Mouse (Mus musculus): ENCODE data around the gene Tex35. TPM values are rescaled to one million over a fixed set of nuclear protein-coding genes. Genes with fewer than 3 reads are reported as not detected.

The Tex35 gene
- polyA plus RNA-seq, 1 experiment from 2014 or later, result not detected

DNA sequence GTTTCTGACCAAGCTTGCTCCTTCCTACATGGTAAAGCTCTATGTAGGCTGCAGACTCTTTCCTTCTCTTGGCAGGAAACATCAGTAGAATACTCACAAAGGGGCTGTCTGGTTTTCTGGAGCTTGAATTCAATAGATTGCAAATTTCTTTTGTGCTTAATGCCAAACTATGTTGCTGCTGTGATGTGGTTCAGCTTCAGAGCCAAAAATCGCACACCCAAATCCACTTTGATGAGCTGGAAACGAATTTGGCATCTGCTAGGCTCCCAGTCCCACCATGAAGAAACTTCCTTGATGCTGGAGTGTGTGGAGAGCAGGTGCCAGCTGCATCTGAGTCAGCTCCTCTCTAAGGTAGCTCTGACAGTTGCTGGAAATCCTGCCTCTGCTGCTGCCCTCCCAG is 6.0 kb upstream of the Tex35 start:
- TF ChIP-seq EP300 (IDR thresholded peaks at IDR 0.05; ENCODE audit: low read depth), result no peak
- TF ChIP-seq CTCF (IDR thresholded peaks at IDR 0.05; ENCODE audit: low read depth), result no peak
- no peak overlapping the region for H3K4me3 ChIP-seq (ENCODE audit: low read depth, low read length)
- DNase-seq (no peak), ATAC-seq (no peak)
- H3K4me2 ChIP-seq (ENCODE audit: low read depth, low read length), result no peak overlapping the region
- H3K9ac ChIP-seq (replicated peaks), result no peak overlapping the region
- H3K9me3 ChIP-seq (ENCODE audit: low read length), result no peaks in the 10 kb centered on the region
- H3K4me1 ChIP-seq (ENCODE audit: insufficient read depth), result no peaks in the 10 kb centered on the region
- no peaks in the 10 kb centered on the region for H3K36me3 ChIP-seq (replicated peaks; ENCODE audit: insufficient read depth, low read length)
- no peak overlapping the region for H3K27ac ChIP-seq (ENCODE audit: low read depth)
- no peaks in the 10 kb centered on the region for H3K27me3 ChIP-seq (ENCODE audit: insufficient read depth, low read length)
- 60% methylated on average over 2 of the region's 2 CpGs for WGBS (ENCODE audit: insufficient replicate concordance)

DNA sequence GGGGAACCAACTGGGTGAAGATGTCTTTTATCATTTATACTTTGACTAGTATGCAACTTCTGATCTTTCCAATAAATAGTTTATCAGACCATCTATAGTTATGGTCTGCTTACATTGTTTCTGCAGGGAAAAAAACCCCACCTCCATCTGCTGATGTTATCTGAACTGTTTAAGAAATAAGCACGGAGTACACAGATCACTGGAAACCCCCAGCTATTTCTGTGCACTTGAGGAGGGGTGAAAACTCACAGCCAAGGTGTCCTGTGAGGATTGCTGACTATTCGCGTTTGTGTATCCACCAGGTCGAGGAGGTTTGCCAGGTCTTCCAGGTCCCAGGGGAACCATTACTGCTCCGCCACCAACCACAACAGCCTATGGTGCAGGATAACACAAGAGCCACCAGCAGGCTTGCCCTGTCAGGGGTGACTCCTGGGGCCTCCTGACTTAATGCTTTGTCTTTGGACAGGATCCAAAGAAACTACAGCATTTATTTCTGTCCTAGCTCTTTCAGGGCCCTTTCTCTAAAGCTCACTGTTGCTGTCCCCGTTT is 1.9 kb upstream of the Tex35 start:
- H3K4me1 ChIP-seq (ENCODE audit: insufficient read depth), result no peaks in the 10 kb centered on the region
- ATAC-seq (no peak), DNase-seq (no peak)
- H3K4me3 ChIP-seq (ENCODE audit: low read depth, low read length), result no peak overlapping the region
- H3K27ac ChIP-seq (ENCODE audit: low read depth), result no peak overlapping the region
- H3K4me2 ChIP-seq (ENCODE audit: low read depth, low read length), result no peak overlapping the region
- no peaks in the 10 kb centered on the region for H3K36me3 ChIP-seq (replicated peaks; ENCODE audit: insufficient read depth, low read length)
- H3K27me3 ChIP-seq (ENCODE audit: insufficient read depth, low read length), result no peaks in the 10 kb centered on the region
- TF ChIP-seq EP300 (IDR thresholded peaks at IDR 0.05; ENCODE audit: low read depth) (no peak), CTCF (IDR thresholded peaks at IDR 0.05; ENCODE audit: low read depth) (no peak)
- no peaks in the 10 kb centered on the region for H3K9me3 ChIP-seq (ENCODE audit: low read length)
- 74% methylated on average over 6 of the region's 6 CpGs for WGBS (ENCODE audit: insufficient replicate concordance)
- H3K9ac ChIP-seq (replicated peaks), result no peak overlapping the region

GRCm38 (mm10) chr1:157101122-157101865 is 7.2 kb downstream of the Tex35 start:
- TF ChIP-seq EP300 (IDR thresholded peaks at IDR 0.05; ENCODE audit: low read depth) (no peak), CTCF (IDR thresholded peaks at IDR 0.05; ENCODE audit: low read depth) (no peak)
- H3K36me3 ChIP-seq (replicated peaks; ENCODE audit: insufficient read depth, low read length), result no peaks in the 10 kb centered on the region
- H3K9me3 ChIP-seq (ENCODE audit: low read length), result no peaks in the 10 kb centered on the region
- H3K9ac ChIP-seq (replicated peaks), result no peak overlapping the region; the same call in 1 of the 2 replicates
- H3K4me1 ChIP-seq (ENCODE audit: insufficient read depth), result 0 out of 2 replicates have a peak, but pooled peaks cover 2% of the 10 kb centered on the region
- ATAC-seq, result peak; percentile 62
- H3K4me2 ChIP-seq (ENCODE audit: low read depth, low read length), result peak overlapping the region; percentile 63
- H3K27ac ChIP-seq (ENCODE audit: low read depth), result no peak overlapping the region
- 0 out of 2 replicates have a peak overlapping the region, but pooled peaks have one; percentile 8 for H3K4me3 ChIP-seq (ENCODE audit: low read depth, low read length)
- H3K27me3 ChIP-seq (ENCODE audit: insufficient read depth, low read length), result no peaks in the 10 kb centered on the region
- peak; percentile 67 for DNase-seq
- WGBS (ENCODE audit: insufficient replicate concordance), result 17% methylated on average over 19 of the region's 19 CpGs

DNA sequence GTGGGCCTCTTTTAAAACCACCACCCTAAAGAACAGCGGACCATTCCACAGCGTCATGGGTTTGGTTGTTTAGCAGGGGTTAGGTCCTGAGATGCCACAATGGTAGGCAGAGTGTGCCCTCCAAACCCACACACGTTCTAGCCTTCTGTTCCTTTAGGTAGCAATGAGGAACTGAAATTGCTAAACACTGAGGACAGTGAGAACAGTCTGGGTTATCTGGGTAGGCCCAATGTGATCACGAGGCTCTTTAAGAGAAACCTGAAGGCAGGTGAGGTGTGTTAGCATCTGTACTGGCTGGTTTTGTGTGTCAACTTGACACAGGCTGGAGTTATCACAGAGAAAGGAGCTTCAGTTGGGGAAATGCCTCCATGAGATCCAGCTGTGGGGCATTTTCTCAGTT is 12.9 kb downstream of the Tex35 start:
- no peak for ATAC-seq
- H3K27me3 ChIP-seq (ENCODE audit: insufficient read depth, low read length), result no peaks in the 10 kb centered on the region

GRCm38 (mm10) chr1:157092622-157093021 is 15.9 kb downstream of the Tex35 start:
- H3K4me1 ChIP-seq (ENCODE audit: insufficient read depth), result no peaks in the 10 kb centered on the region
- TF ChIP-seq EP300 (IDR thresholded peaks at IDR 0.05; ENCODE audit: low read depth) (no peak), CTCF (IDR thresholded peaks at IDR 0.05; ENCODE audit: low read depth) (no peak)
- no peaks in the 10 kb centered on the region for H3K27me3 ChIP-seq (ENCODE audit: insufficient read depth, low read length)
- H3K4me2 ChIP-seq (ENCODE audit: low read depth, low read length), result no peak overlapping the region
- H3K36me3 ChIP-seq (replicated peaks; ENCODE audit: insufficient read depth, low read length), result no peaks in the 10 kb centered on the region
- no peak overlapping the region for H3K9ac ChIP-seq (replicated peaks)
- no peak overlapping the region for H3K27ac ChIP-seq (ENCODE audit: low read depth)
- H3K9me3 ChIP-seq (ENCODE audit: low read length), result no peaks in the 10 kb centered on the region
- no peak for DNase-seq
- WGBS (ENCODE audit: insufficient replicate concordance), result 78% methylated on average over 1 of the region's 1 CpGs
- H3K4me3 ChIP-seq (ENCODE audit: low read depth, low read length), result no peak overlapping the region
- no peak for ATAC-seq

More for the DNA sequence above, 12.9 kb downstream of the Tex35 start:
- Histone ChIP-seq H3K4me2 (ENCODE audit: low read depth, low read length) (no peak overlapping the region), H3K4me1 (ENCODE audit: insufficient read depth) (0 out of 2 replicates have a peak, but pooled peaks cover under 1% of the 10 kb centered on the region), H3K9ac (replicated peaks) (no peak overlapping the region), H3K4me3 (ENCODE audit: low read depth, low read length) (no peak overlapping the region), H3K36me3 (replicated peaks; ENCODE audit: insufficient read depth, low read length) (no peaks in the 10 kb centered on the region), H3K9me3 (ENCODE audit: low read length) (no peaks in the 10 kb centered on the region), H3K27ac (ENCODE audit: low read depth) (no peak overlapping the region)
- 66% methylated on average over 4 of the region's 4 CpGs for WGBS (ENCODE audit: insufficient replicate concordance)
- no peak for TF ChIP-seq EP300 (IDR thresholded peaks at IDR 0.05; ENCODE audit: low read depth)
- no peak for TF ChIP-seq CTCF (IDR thresholded peaks at IDR 0.05; ENCODE audit: low read depth)
- DNase-seq, result no peak

DNA sequence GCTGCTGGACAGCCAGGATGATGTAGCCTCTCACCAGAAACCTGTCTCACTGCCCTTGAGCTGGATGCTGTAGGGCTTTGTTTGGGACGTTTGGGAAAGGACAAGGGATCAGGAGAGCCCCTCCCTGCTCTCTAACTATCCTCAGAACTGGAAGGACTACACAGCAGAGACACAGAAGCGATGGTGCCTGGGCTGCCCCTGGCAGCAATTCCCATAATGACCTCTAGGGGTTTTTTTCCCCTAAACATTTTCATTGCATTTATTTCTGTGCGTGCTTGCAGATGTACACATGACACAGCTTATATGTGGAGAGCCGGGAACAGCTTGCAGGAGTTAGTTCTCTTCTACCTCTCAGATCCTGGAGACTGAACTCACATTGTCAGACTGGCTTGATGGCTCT is 16.3 kb downstream of the Tex35 start:
- Histone ChIP-seq H3K9me3 (ENCODE audit: low read length) (no peaks in the 10 kb centered on the region), H3K4me1 (ENCODE audit: insufficient read depth) (no peaks in the 10 kb centered on the region), H3K27me3 (ENCODE audit: insufficient read depth, low read length) (no peaks in the 10 kb centered on the region), H3K4me2 (ENCODE audit: low read depth, low read length) (no peak overlapping the region), H3K4me3 (ENCODE audit: low read depth, low read length) (no peak overlapping the region), H3K36me3 (replicated peaks; ENCODE audit: insufficient read depth, low read length) (no peaks in the 10 kb centered on the region), H3K9ac (replicated peaks) (no peak overlapping the region), H3K27ac (ENCODE audit: low read depth) (no peak overlapping the region)
- 61% methylated on average over 4 of the region's 4 CpGs for WGBS (ENCODE audit: insufficient replicate concordance)
- TF ChIP-seq EP300 (IDR thresholded peaks at IDR 0.05; ENCODE audit: low read depth), result no peak
- TF ChIP-seq CTCF (IDR thresholded peaks at IDR 0.05; ENCODE audit: low read depth), result peak; percentile 46
- no peak for ATAC-seq
- no peak for DNase-seq

Data from liver, postnatal 0 days (tissue).